Mouse (Mus musculus): ENCODE measurements at regions not wholly inside any gene's neighbourhood (a gene's known extent, or its start where the extent isn't known, plus 50 kb on each side); places are given as distances from the start of the nearest gene placed in this dataset.
A peak's percentile ranks its signal among the peaks of the same experiment; 100 is the strongest.

DNA sequence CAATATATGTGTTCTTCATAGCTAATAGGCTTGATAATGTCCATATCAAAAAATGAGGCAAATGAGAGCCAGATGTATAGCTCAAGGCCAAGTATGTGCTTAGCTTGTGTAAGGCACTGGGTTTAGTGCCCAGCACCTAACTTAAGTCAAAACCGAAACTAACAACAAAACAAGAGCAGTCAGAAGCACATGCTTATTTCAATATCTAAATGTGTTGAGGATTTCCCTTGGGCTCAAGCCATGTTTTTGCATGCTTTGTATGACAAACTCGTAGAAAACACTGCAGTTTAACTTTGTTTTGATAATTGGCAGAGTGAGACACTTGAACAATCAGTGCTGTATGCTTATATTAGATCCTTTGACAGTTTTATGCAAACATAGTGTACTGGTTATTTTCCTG is 148.7 kb downstream of the Gm5447 start:
- no peaks in the 10 kb centered on the region for H3K27me3 ChIP-seq (ENCODE audit: insufficient read depth, low read length)
- no peak overlapping the region for H3K9ac ChIP-seq
- TF ChIP-seq CTCF (IDR thresholded peaks at IDR 0.05; ENCODE audit: low read depth): no peak
- ATAC-seq (ENCODE audit: insufficient read depth) (peak; percentile 44; the same call in 1 of the 2 replicates), DNase-seq (peak; percentile 79)
- H3K4me1 ChIP-seq (ENCODE audit: insufficient read depth): no peaks in the 10 kb centered on the region
- no peaks in the 10 kb centered on the region; the same call in 1 of the 2 replicates for H3K9me3 ChIP-seq (ENCODE audit: low read depth, low read length)
- no peak overlapping the region for H3K27ac ChIP-seq (ENCODE audit: low read depth)
- H3K36me3 ChIP-seq (ENCODE audit: insufficient read depth): no peaks in the 10 kb centered on the region
- no peak overlapping the region for H3K4me2 ChIP-seq
- no peak overlapping the region for H3K4me3 ChIP-seq (ENCODE audit: low read depth, low read length)
- 37% methylated on average over 2 of the region's 2 CpGs for WGBS

DNA sequence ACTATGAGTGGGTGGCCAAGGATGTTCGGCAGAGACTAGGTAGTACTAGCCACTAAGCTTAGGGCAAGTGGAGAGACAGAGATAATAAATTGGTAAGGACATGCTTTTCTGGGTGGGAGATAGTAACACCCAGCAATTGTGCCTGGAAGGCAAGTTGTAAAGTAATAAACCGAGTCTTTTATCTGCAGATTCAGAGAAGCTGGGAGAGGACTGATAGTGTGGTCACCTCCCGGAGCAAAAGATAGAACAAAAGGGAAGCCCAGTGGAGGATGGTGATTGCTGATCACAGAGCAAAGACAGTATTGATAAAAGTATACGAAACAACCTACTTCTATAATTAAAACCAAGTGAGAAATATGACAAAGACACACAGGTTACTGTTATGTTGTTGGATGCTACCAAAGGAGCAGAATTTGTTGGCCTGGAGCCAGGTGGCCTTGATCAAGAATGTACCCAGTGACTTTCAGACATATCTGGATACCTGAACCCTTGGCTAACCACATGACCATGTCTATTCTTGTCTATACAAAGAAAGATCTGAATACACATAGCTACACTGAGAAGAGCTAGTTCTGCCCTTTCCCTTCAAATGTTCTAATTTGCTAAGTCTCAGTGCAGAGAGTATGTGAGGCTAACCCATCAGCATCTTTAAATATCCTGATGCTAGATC is 150.7 kb downstream of the Gm5447 start:
- Histone ChIP-seq H3K9ac (no peak overlapping the region), H3K36me3 (ENCODE audit: insufficient read depth) (no peaks in the 10 kb centered on the region), H3K4me2 (no peak overlapping the region), H3K27ac (ENCODE audit: low read depth) (no peak overlapping the region), H3K4me3 (ENCODE audit: low read depth, low read length) (no peak overlapping the region), H3K4me1 (ENCODE audit: insufficient read depth) (no peaks in the 10 kb centered on the region), H3K27me3 (ENCODE audit: insufficient read depth, low read length) (no peaks in the 10 kb centered on the region), H3K9me3 (ENCODE audit: low read depth, low read length) (no peaks in the 10 kb centered on the region; the same call in 1 of the 2 replicates)
- TF ChIP-seq CTCF (IDR thresholded peaks at IDR 0.05; ENCODE audit: low read depth): no peak
- ATAC-seq (ENCODE audit: insufficient read depth): no peak
- no peak for DNase-seq
- WGBS: 82% methylated on average over 4 of the region's 4 CpGs

- DNase-seq: no peak
- WGBS: 83% methylated on average over 5 of the region's 5 CpGs
- Histone ChIP-seq H3K4me3 (ENCODE audit: low read depth, low read length) (no peak overlapping the region), H3K9me3 (ENCODE audit: low read depth, low read length) (no peaks in the 10 kb centered on the region), H3K4me1 (ENCODE audit: insufficient read depth) (no peaks in the 10 kb centered on the region), H3K4me2 (no peak overlapping the region), H3K9ac (no peak overlapping the region), H3K27ac (ENCODE audit: low read depth) (no peak overlapping the region), H3K36me3 (ENCODE audit: insufficient read depth) (no peaks in the 10 kb centered on the region), H3K27me3 (ENCODE audit: insufficient read depth, low read length) (no peaks in the 10 kb centered on the region)
- no peak for ATAC-seq (ENCODE audit: insufficient read depth)
- TF ChIP-seq CTCF (IDR thresholded peaks at IDR 0.05; ENCODE audit: low read depth): no peak
Observed at GRCm38 (mm10) chr13:31132501-31132900, 158.5 kb downstream of the Gm5447 start.

DNA sequence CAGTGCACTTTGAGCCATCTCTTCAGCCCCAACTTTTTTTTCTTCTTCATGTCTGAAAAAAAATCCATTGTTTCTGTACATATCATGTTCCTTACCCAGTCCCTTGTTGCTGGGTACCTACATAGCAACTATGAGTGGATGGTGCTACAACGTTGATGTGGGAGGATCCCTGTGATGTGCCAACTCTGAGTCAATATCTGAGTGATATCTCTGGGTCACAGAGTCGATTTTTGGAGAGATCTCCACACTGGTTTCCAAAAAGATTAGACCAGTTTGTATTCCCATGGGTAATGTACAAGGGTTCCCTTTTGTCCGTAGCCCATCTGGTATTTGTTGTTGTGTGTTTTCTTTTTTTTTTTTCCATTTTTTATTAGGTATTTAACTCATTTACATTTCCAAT is 165.7 kb downstream of the Gm5447 start:
- no peaks in the 10 kb centered on the region for H3K9me3 ChIP-seq (ENCODE audit: low read depth, low read length)
- H3K4me3 ChIP-seq (ENCODE audit: low read depth, low read length): no peak overlapping the region
- 70% methylated on average over 3 of the region's 3 CpGs for WGBS
- no peak overlapping the region for H3K9ac ChIP-seq
- H3K4me1 ChIP-seq (ENCODE audit: insufficient read depth): no peaks in the 10 kb centered on the region
- no peak for TF ChIP-seq CTCF (IDR thresholded peaks at IDR 0.05; ENCODE audit: low read depth)
- no peak overlapping the region for H3K27ac ChIP-seq (ENCODE audit: low read depth)
- ATAC-seq (ENCODE audit: insufficient read depth) (no peak), DNase-seq (no peak)
- H3K27me3 ChIP-seq (ENCODE audit: insufficient read depth, low read length): no peaks in the 10 kb centered on the region
- no peaks in the 10 kb centered on the region for H3K36me3 ChIP-seq (ENCODE audit: insufficient read depth)
- H3K4me2 ChIP-seq: no peak overlapping the region

DNA sequence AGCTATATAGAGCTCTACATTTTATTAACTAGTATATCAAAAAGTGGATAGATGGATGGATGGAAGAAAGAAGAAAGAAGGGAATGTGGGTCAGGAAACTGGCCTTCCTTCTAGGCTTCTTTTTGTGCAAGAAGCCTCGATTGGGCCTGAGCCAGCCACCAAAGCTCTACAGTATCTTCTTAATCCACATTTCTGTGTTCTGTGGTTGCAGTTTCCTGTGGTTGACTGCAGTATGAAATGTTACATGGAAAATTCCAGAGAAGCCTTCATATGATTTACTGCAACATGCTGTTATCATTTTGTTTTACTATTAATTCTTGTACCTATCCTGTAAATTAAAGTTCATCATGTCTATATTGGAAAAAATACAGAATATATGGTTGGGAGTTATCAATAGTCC is 173.3 kb downstream of the Gm5447 start:
- Histone ChIP-seq H3K4me3 (ENCODE audit: low read depth, low read length) (no peak overlapping the region), H3K27me3 (ENCODE audit: insufficient read depth, low read length) (no peaks in the 10 kb centered on the region), H3K36me3 (ENCODE audit: insufficient read depth) (no peaks in the 10 kb centered on the region), H3K9me3 (ENCODE audit: low read depth, low read length) (no peaks in the 10 kb centered on the region), H3K4me2 (no peak overlapping the region), H3K27ac (ENCODE audit: low read depth) (no peak overlapping the region), H3K9ac (no peak overlapping the region), H3K4me1 (ENCODE audit: insufficient read depth) (no peaks in the 10 kb centered on the region)
- 41% methylated on average over 1 of the region's 1 CpGs for WGBS
- no peak for ATAC-seq (ENCODE audit: insufficient read depth)
- no peak for TF ChIP-seq CTCF (IDR thresholded peaks at IDR 0.05; ENCODE audit: low read depth)
- no peak for DNase-seq

- no peak for TF ChIP-seq CTCF (IDR thresholded peaks at IDR 0.05; ENCODE audit: low read depth)
- Histone ChIP-seq H3K27ac (ENCODE audit: low read depth) (no peak overlapping the region), H3K4me3 (ENCODE audit: low read depth, low read length) (no peak overlapping the region), H3K36me3 (ENCODE audit: insufficient read depth) (no peaks in the 10 kb centered on the region), H3K27me3 (ENCODE audit: insufficient read depth, low read length) (no peaks in the 10 kb centered on the region), H3K9me3 (ENCODE audit: low read depth, low read length) (no peaks in the 10 kb centered on the region), H3K4me2 (no peak overlapping the region), H3K4me1 (ENCODE audit: insufficient read depth) (no peaks in the 10 kb centered on the region), H3K9ac (no peak overlapping the region)
- ATAC-seq (ENCODE audit: insufficient read depth): no peak
- no peak for DNase-seq
- WGBS: 29% methylated on average over 3 of the region's 3 CpGs
Observed at GRCm38 (mm10) chr13:31154066-31154465, 180.1 kb downstream of the Gm5447 start.

DNA sequence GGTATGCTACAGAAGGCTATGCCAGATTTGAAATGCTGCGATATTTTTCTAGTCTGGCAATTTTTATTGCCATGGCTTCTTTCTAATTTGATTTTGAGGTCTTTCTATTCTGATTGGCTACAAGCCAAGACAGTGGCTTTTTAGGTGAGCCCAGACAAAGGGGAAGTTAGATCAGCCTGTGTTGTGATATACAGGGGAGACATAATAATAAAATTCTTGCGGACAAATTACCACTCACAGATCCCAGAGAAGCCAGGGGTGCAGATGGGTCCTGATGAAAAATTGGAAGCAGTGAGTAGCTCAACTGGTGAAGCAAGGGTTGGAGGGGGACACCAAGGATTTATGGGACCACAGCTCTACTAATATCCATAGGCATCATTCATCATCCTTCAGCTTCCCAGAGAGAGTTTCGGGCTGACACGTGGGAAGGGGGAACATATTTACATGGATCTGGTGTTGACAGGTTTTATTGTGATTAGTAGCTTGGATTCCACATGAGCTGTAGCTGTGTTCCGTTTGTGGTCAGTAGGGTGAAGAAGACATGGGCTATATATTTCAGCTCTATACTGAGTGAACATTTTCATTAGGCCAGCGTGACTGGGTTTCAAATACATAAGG is 190.0 kb downstream of the Gm5447 start:
- Histone ChIP-seq H3K27ac (ENCODE audit: low read depth) (no peak overlapping the region), H3K4me3 (ENCODE audit: low read depth, low read length) (no peak overlapping the region), H3K9ac (no peak overlapping the region), H3K4me2 (no peak overlapping the region), H3K9me3 (ENCODE audit: low read depth, low read length) (no peaks in the 10 kb centered on the region), H3K27me3 (ENCODE audit: insufficient read depth, low read length) (no peaks in the 10 kb centered on the region), H3K36me3 (ENCODE audit: insufficient read depth) (no peaks in the 10 kb centered on the region), H3K4me1 (ENCODE audit: insufficient read depth) (peaks cover 7% of the 10 kb centered on the region; the same call in 1 of the 2 replicates)
- no peak for TF ChIP-seq CTCF (IDR thresholded peaks at IDR 0.05; ENCODE audit: low read depth)
- DNase-seq (no peak), ATAC-seq (ENCODE audit: insufficient read depth) (no peak)
- 60% methylated on average over 6 of the region's 6 CpGs for WGBS
